Mouse (Mus musculus): Measurements from ENCODE around the gene Cnih4. TPM values are rescaled to one million over a fixed set of nuclear protein-coding genes. Genes with fewer than 3 reads are reported as not detected.

The Cnih4 gene
- total and polyA plus RNA-seq, 3 experiments = 69.4 to 141 TPM; not detected in 1

DNA sequence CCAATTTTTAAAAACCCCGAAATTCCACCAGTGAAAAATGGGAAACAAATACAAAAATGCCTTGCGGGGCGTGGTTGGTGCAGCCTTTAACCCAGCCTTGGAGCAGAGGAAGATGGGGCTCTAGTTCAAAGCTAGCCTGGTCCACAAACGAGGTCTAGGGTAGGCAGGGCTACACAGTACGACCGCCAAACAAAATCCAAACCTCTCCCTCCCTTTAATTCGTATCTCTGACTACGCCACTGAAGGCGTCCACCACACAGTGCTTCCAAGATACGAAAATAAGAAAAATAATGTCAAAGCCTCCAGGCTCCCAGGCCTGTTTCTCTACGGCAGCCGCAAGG lies 914 bp upstream of the Cnih4 start:
- H3K27ac ChIP-seq (ENCODE audit: control insufficient read depth, low read depth, low read length) = peak overlapping the region; percentile 85
- H3K79me2 ChIP-seq (ENCODE audit: control insufficient read depth, insufficient read depth, low read length, poor library complexity) = peaks cover 25% of the 10 kb centered on the region
- peak overlapping the region; percentile 95 for H3K9ac ChIP-seq (ENCODE audit: control insufficient read depth, low read depth, low read length, poor library complexity, severe bottlenecking)
- no peaks in the 10 kb centered on the region for H3K27me3 ChIP-seq (ENCODE audit: control insufficient read depth in 1 of 2, insufficient read depth in 2 of 2, low read length in 2 of 2)
- H3K9me3 ChIP-seq (replicated peaks; ENCODE audit: insufficient read depth, low read length) = no peaks in the 10 kb centered on the region
- DNase-seq (ENCODE audit: low read depth, low spot score) = no peak
- H3K36me3 ChIP-seq (ENCODE audit: control insufficient read depth in 1 of 2, insufficient read depth in 2 of 2, low read length in 2 of 2) = peaks cover 13 to 25% of the 10 kb centered on the region in 2 experiments
- TF ChIP-seq GATA1 (IDR thresholded peaks at IDR 0.05; ENCODE audit: low read depth, low read length) (no peak), TBP (IDR thresholded peaks at IDR 0.05; ENCODE audit: low read depth, low read length) (no peak), ZKSCAN1 (IDR thresholded peaks at IDR 0.05; ENCODE audit: low read depth, low read length) (no peak), POLR2A (IDR thresholded peaks at IDR 0.05; ENCODE audit: control insufficient read depth in 1 of 2, insufficient read depth in 1 of 2, low read depth in 1 of 2, low read length in 2 of 2, poor library complexity in 1 of 2) (no peak), UBTF (IDR thresholded peaks at IDR 0.05; ENCODE audit: borderline replicate concordance, insufficient read depth, low read depth, low read length) (0 out of 2 replicates have a peak, but pooled peaks have one; percentile 38), MYB (IDR thresholded peaks at IDR 0.05; ENCODE audit: low read depth, low read length) (no peak), SMC3 (IDR thresholded peaks at IDR 0.05; ENCODE audit: low read depth, low read length) (no peak), TCF12 (IDR thresholded peaks at IDR 0.05; ENCODE audit: low read depth, low read length) (no peak)
- H3K4me3 ChIP-seq (ENCODE audit: control insufficient read depth in 1 of 2, insufficient read depth in 1 of 2, low read depth in 2 of 2, low read length in 2 of 2) = peak overlapping the region; percentile 68 to 99
- peaks cover 8 to 25% of the 10 kb centered on the region in 2 experiments for H3K4me1 ChIP-seq (ENCODE audit: control insufficient read depth in 1 of 2, insufficient read depth in 2 of 2, low read length in 2 of 2)

- H3K4me3 ChIP-seq (ENCODE audit: control insufficient read depth in 1 of 2, insufficient read depth in 1 of 2, low read depth in 2 of 2, low read length in 2 of 2) = peak overlapping the region; percentile 58 to 99
- peak; percentile 64 for DNase-seq (ENCODE audit: low read depth, low spot score)
- peaks cover 25% of the 10 kb centered on the region for H3K79me2 ChIP-seq (ENCODE audit: control insufficient read depth, insufficient read depth, low read length, poor library complexity)
- TF ChIP-seq TAL1 (IDR thresholded peaks at IDR 0.05; ENCODE audit: low read length) (no peak), POLR2A (IDR thresholded peaks at IDR 0.05; ENCODE audit: control insufficient read depth in 1 of 2, insufficient read depth in 1 of 2, low read depth in 1 of 2, low read length in 2 of 2, poor library complexity in 1 of 2) (0 out of 4 replicates have a peak, but pooled peaks of 1 of the 2 experiments have one; percentile 16), ZMIZ1 (IDR thresholded peaks at IDR 0.05; ENCODE audit: low read depth, low read length) (no peak), SIN3A (IDR thresholded peaks at IDR 0.05; ENCODE audit: low read length) (no peak; the same call in 1 of the 2 replicates), TBP (IDR thresholded peaks at IDR 0.05; ENCODE audit: low read depth, low read length) (peak; percentile 44; the same call in 1 of the 2 replicates), TCF12 (IDR thresholded peaks at IDR 0.05; ENCODE audit: low read depth, low read length) (peak; percentile 23; the same call in 1 of the 2 replicates)
- H3K4me1 ChIP-seq (ENCODE audit: control insufficient read depth in 1 of 2, insufficient read depth in 2 of 2, low read length in 2 of 2) = peaks cover 13 to 31% of the 10 kb centered on the region in 2 experiments
- H3K36me3 ChIP-seq (ENCODE audit: control insufficient read depth in 1 of 2, insufficient read depth in 2 of 2, low read length in 2 of 2) = peaks cover 6 to 39% of the 10 kb centered on the region in 2 experiments
- peak overlapping the region; percentile 98 for H3K27ac ChIP-seq (ENCODE audit: control insufficient read depth, low read depth, low read length)
- H3K9ac ChIP-seq (ENCODE audit: control insufficient read depth, low read depth, low read length, poor library complexity, severe bottlenecking) = peak overlapping the region; percentile 92
- no peaks in the 10 kb centered on the region for H3K9me3 ChIP-seq (replicated peaks; ENCODE audit: insufficient read depth, low read length)
- no peaks in the 10 kb centered on the region for H3K27me3 ChIP-seq (ENCODE audit: control insufficient read depth in 1 of 2, insufficient read depth in 2 of 2, low read length in 2 of 2)
Observed at GRCm38 (mm10) chr1:181144966-181145365, 473 bp downstream of the Cnih4 start.

GRCm38 (mm10) chr1:181146187-181146586 lies 1.7 kb downstream of the Cnih4 start:
- H3K27me3 ChIP-seq (ENCODE audit: control insufficient read depth in 1 of 2, insufficient read depth in 2 of 2, low read length in 2 of 2) = no peaks in the 10 kb centered on the region
- peaks cover 6 to 46% of the 10 kb centered on the region in 2 experiments for H3K36me3 ChIP-seq (ENCODE audit: control insufficient read depth in 1 of 2, insufficient read depth in 2 of 2, low read length in 2 of 2)
- H3K9ac ChIP-seq (ENCODE audit: control insufficient read depth, low read depth, low read length, poor library complexity, severe bottlenecking) = no peak overlapping the region; the same call in 1 of the 2 replicates
- TF ChIP-seq ETS1 (IDR thresholded peaks at IDR 0.05; ENCODE audit: low read depth, low read length) (no peak), SIN3A (IDR thresholded peaks at IDR 0.05; ENCODE audit: low read length) (no peak), RAD21 (IDR thresholded peaks at IDR 0.05; ENCODE audit: low read depth, low read length) (no peak), UBTF (IDR thresholded peaks at IDR 0.05; ENCODE audit: borderline replicate concordance, insufficient read depth, low read depth, low read length) (no peak), POLR2AphosphoS2 (IDR thresholded peaks at IDR 0.05; ENCODE audit: low read length) (no peak), MAZ (IDR thresholded peaks at IDR 0.05; ENCODE audit: low read depth, low read length) (no peak), MXI1 (IDR thresholded peaks at IDR 0.05; ENCODE audit: low read depth, low read length) (no peak)
- no peak overlapping the region for H3K27ac ChIP-seq (ENCODE audit: control insufficient read depth, low read depth, low read length)
- peak overlapping the region in 1 of 2 experiments; percentile 58; a peak in 1 of 4 replicates for H3K4me3 ChIP-seq (ENCODE audit: control insufficient read depth in 1 of 2, insufficient read depth in 1 of 2, low read depth in 2 of 2, low read length in 2 of 2)
- H3K9me3 ChIP-seq (replicated peaks; ENCODE audit: insufficient read depth, low read length) = no peaks in the 10 kb centered on the region
- DNase-seq (ENCODE audit: low read depth, low spot score) = no peak
- peaks cover 17 to 36% of the 10 kb centered on the region in 2 experiments for H3K4me1 ChIP-seq (ENCODE audit: control insufficient read depth in 1 of 2, insufficient read depth in 2 of 2, low read length in 2 of 2)
- H3K79me2 ChIP-seq (ENCODE audit: control insufficient read depth, insufficient read depth, low read length, poor library complexity) = peaks cover 28% of the 10 kb centered on the region

Data from MEL (cell line).